Mouse (Mus musculus) heart, embryonic 12.5 days (tissue): ENCODE measurements at regions not wholly inside any gene's neighbourhood (a gene's known extent, or its start where the extent isn't known, plus 50 kb on each side); places are given as distances from the start of the nearest gene placed in this dataset.

Source experiments
- ATAC-seq: fragments of 200-750 bp; cut with Nextera tagmentation; 2 replicates; pipeline ENCODE4 v1.8.0; 2017; ENCODE audit warnings: moderate TSS enrichment, moderate library complexity; ENCODE audit not compliant: insufficient number of reproducible peaks, low FRiP score
- H3K27ac ChIP-seq: fragments of 300-500 bp; sonication (generic); 2 replicates; pipeline ENCODE4 v1.5.1; 2016; ENCODE audit warnings: mild to moderate bottlenecking, moderate library complexity; ENCODE audit not compliant: poor library complexity, severe bottlenecking
- H3K27me3 ChIP-seq: fragments of 300-500 bp; sonication (generic); replicated peaks from 2 replicates; pipeline ENCODE4 v1.6.1; 2016; ENCODE audit warnings: mild to moderate bottlenecking, moderate library complexity
- H3K36me3 ChIP-seq: fragments of 300-500 bp; sonication (generic); 2 replicates; pipeline ENCODE4 v1.6.1; 2016; ENCODE audit warnings: mild to moderate bottlenecking, moderate library complexity
- H3K4me1 ChIP-seq: fragments of 300-500 bp; sonication (generic); replicated peaks from 2 replicates; pipeline ENCODE4 v1.6.1; 2016; ENCODE audit warnings: mild to moderate bottlenecking
- H3K4me2 ChIP-seq: fragments of 300-500 bp; sonication (generic); 2 replicates; pipeline ENCODE4 v1.6.1; 2016; ENCODE audit warnings: mild to moderate bottlenecking, moderate library complexity
- H3K4me3 ChIP-seq: fragments of 300-500 bp; sonication (generic); 2 replicates; pipeline ENCODE4 v1.5.1; 2016; ENCODE audit warnings: mild to moderate bottlenecking
- H3K9ac ChIP-seq: fragments of 300-500 bp; sonication (generic); 2 replicates; pipeline ENCODE4 v1.6.1; 2016; ENCODE audit warnings: mild to moderate bottlenecking, moderate library complexity
- H3K9me3 ChIP-seq: fragments of 300-500 bp; sonication (generic); replicated peaks from 2 replicates; pipeline ENCODE4 v1.6.1; 2016; ENCODE audit warnings: mild to moderate bottlenecking, moderate library complexity
- WGBS: fragments of 180-500 bp; shearing (Covaris S2); methylation state at CpG from one replicate; pipeline ENCODE4 v1.1.7; 2016; 5-methylcytosine and 5-hydroxymethylcytosine counted together

DNA sequence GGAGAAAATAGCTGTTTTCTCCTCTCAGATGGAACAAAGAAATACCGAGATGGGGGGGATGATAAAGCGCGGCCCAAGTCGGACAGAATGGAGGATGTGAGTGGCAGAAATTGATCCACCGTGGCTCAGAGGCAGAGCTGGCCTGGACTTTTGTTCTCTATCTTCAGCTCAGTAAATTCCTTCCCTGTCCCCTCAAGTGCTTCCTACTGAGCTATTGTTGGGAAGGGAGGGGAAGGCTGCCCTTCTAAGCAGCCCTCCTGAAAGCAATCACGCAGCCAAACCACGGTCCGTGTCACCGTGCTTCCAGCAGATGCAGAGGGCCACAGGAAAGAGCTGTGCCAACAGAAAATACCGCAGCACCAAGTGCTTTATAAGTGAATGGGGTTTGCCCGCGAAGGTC is 212.2 kb upstream of the Trpc7 start:
- Histone ChIP-seq H3K9me3 (no peaks in the 10 kb centered on the region; the same call in 1 of the 2 replicates), H3K27me3 (no peaks in the 10 kb centered on the region), H3K4me2 (peak overlapping the region; percentile 39), H3K9ac (0 out of 2 replicates have a peak overlapping the region, but pooled peaks have one; percentile 12), H3K4me3 (no peak overlapping the region), H3K4me1 (peaks cover 9% of the 10 kb centered on the region), H3K27ac (no peak overlapping the region), H3K36me3 (no peaks in the 10 kb centered on the region)
- WGBS, result 9% methylated on average over 12 of the region's 12 CpGs
- no peak for ATAC-seq

DNA sequence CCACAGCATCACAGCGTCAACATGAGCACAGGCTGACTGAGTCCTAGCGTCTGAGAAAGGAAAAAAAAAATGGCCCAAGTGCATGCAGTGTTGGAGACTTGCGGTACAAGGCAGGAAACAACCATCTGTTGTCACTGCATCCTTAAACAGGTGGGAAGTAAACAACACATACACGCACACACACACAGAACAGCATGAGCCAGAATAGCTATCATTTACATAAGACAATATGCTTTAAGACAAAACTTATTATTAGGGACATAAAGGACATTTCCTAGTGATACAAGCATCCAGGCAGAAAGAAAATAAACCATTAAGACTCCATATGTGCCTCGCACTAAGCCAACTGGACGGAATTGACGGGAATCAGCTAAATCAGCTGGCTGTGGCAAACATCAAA is 203.8 kb upstream of the Trpc7 start:
- Histone ChIP-seq H3K4me2 (no peak overlapping the region), H3K9me3 (no peaks in the 10 kb centered on the region), H3K27ac (no peak overlapping the region), H3K9ac (no peak overlapping the region), H3K4me1 (0 out of 2 replicates have a peak, but pooled peaks cover 4% of the 10 kb centered on the region), H3K36me3 (no peaks in the 10 kb centered on the region), H3K27me3 (no peaks in the 10 kb centered on the region), H3K4me3 (no peak overlapping the region)
- ATAC-seq, result no peak
- 84% methylated on average over 7 of the region's 7 CpGs for WGBS

DNA sequence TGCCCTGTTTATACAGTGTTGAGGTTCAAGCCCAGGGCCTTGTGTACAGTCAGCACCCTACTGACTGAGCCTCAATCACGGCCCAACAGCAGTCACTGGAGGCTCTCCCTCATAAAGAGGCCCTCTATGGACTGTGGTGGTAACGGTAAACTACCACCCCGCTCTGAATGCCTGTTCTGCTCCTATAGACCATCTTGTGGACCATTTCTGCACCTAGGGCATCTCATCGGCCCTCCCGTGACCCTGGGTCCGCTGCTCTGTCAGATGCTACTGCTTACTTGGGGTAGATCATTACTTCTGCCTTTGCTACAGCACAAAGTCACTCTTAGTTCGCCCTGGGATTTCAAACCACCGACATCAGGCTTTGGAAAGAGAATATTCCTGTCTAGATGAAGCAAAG is 196.1 kb upstream of the Trpc7 start:
- Histone ChIP-seq H3K27me3 (no peaks in the 10 kb centered on the region), H3K4me2 (no peak overlapping the region), H3K4me1 (no peaks in the 10 kb centered on the region), H3K4me3 (no peak overlapping the region), H3K9ac (no peak overlapping the region), H3K36me3 (no peaks in the 10 kb centered on the region), H3K9me3 (no peaks in the 10 kb centered on the region), H3K27ac (no peak overlapping the region)
- no peak for ATAC-seq
- WGBS, result 85% methylated on average over 8 of the region's 8 CpGs

DNA sequence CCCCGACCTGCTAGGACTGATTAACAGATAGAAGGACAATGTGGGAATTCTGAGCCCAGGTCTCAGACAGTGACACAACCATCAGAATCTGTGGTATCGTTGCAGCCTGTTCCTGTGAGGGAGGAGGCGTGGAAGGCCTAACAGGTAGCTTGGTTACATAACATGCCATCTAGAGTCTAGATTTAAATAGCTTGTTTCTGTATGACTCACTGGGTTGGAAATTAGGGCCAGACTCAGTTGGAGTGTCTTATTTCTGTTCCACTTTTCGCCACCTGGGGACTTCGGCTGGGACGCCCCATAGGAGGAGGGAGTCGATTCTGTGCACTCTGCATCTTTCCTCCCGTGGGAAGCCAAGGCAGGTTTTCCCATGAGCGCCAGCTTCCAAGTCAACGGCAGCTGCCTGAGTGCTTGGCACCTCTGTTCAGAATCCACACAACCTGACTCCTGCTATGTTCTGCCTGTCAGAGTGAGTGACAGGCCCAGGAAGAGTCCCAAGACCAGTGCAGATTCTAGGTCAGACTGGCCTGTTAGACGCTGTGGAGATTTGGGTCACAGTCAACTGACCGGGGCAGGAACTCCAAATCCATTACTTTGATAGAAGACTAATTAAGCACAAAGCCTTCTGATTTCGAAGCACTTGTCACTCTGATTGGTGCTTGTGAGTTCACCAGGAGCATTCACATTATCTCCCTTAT is 193.7 kb upstream of the Trpc7 start:
- no peaks in the 10 kb centered on the region for H3K36me3 ChIP-seq
- H3K4me3 ChIP-seq, result no peak overlapping the region
- no peaks in the 10 kb centered on the region for H3K27me3 ChIP-seq
- no peaks in the 10 kb centered on the region for H3K9me3 ChIP-seq
- no peak overlapping the region for H3K4me2 ChIP-seq
- H3K4me1 ChIP-seq, result no peaks in the 10 kb centered on the region
- WGBS, result 67% methylated on average over 13 of the region's 13 CpGs
- ATAC-seq, result no peak
- no peak overlapping the region for H3K27ac ChIP-seq
- H3K9ac ChIP-seq, result no peak overlapping the region

DNA sequence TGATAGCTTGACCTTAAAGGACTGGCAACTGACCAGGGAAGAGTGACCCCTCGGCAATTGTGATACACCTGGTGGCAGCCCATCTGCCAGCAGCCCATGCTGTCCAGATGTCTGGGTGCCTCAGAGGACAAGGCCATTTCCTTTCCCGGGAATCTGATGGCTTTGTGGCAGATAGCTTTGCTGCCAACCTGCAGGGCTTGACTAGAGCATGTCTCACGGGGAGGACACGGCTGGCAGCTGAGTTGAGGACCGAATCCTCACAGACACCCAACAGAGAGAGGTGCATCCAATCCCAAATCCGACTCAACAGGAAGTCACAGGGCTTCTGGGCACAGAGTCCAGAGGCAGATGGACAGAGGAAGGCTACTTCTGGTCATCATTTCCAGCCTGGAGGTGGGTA is 192.2 kb upstream of the Trpc7 start:
- whole genome bisulfite sequencing, result 83% methylated on average over 6 of the region's 6 CpGs
- Histone ChIP-seq H3K9ac (no peak overlapping the region), H3K27me3 (no peaks in the 10 kb centered on the region), H3K36me3 (no peaks in the 10 kb centered on the region), H3K4me3 (no peak overlapping the region), H3K27ac (no peak overlapping the region), H3K9me3 (0 out of 2 replicates have a peak, but pooled peaks cover 3% of the 10 kb centered on the region), H3K4me2 (no peak overlapping the region), H3K4me1 (no peaks in the 10 kb centered on the region)
- ATAC-seq, result no peak

DNA sequence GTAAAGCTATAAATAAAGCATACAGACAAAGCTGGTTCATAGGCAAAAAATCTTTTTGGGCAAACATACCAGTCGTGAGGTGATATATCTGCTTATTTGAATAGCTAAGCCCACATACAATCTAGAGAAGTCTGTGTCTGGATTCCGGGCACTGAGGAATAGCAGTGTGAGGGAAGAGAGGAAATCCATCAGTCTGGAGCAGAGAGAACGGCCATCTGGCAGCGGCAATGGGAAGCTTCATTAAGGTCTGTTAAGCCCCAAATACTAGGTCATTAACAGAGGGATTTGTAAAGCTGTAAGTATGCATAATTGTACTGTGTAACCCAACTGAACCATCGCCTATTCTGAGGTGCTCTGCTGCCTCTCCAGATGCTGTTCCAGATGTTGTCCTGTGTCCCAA is 191.6 kb upstream of the Trpc7 start:
- Histone ChIP-seq H3K4me1 (no peaks in the 10 kb centered on the region), H3K27me3 (no peaks in the 10 kb centered on the region), H3K9ac (no peak overlapping the region), H3K4me3 (no peak overlapping the region), H3K9me3 (0 out of 2 replicates have a peak, but pooled peaks cover 3% of the 10 kb centered on the region), H3K36me3 (no peaks in the 10 kb centered on the region), H3K27ac (no peak overlapping the region), H3K4me2 (no peak overlapping the region)
- 71% methylated on average over 5 of the region's 5 CpGs for WGBS
- no peak for ATAC-seq

DNA sequence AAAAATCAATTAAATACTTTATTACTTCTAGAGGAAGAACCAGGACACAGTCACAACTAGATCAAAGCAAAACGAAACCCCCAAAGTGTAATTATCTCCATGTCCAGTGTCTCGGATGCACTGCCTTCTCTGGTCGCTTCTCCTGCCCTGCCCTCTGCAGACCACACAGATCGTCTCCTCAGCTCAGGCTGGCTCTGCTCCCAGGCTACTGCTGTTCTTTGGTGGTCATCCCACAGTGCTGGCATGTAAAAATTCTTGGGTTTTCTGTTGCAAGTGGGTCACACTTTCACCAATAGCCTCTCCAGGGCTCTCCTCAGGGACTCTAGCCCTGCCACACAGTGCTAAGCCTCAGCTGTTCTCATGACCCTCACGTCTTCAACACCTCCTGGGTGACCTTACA is 188.0 kb upstream of the Trpc7 start:
- Histone ChIP-seq H3K4me2 (no peak overlapping the region), H3K27ac (no peak overlapping the region), H3K9me3 (0 out of 2 replicates have a peak, but pooled peaks cover 3% of the 10 kb centered on the region), H3K4me1 (no peaks in the 10 kb centered on the region), H3K4me3 (no peak overlapping the region), H3K9ac (no peak overlapping the region), H3K36me3 (no peaks in the 10 kb centered on the region), H3K27me3 (no peaks in the 10 kb centered on the region)
- no peak for ATAC-seq
- 63% methylated on average over 5 of the region's 5 CpGs for WGBS

DNA sequence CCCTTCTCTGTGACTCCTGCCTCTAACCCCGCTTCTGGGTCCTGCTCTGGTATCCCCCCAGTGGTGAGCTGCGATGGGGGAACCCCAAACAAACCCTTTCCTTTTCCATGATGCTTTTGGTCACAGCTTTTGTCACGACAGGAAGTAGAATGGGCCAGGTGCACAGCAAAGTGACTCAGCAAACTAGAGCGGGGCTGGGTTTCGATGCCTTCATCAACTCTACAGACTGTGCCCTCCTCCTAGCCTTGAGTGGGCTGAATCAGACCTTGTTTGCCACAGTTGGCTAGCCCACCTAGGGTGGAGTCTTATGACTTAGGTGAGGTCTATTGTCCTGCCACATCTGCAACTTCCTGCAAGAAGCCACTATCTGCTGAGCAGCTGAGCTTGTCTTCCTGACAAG is 174.7 kb upstream of the Trpc7 start:
- Histone ChIP-seq H3K4me3 (no peak overlapping the region), H3K4me2 (no peak overlapping the region), H3K9me3 (peaks cover 5% of the 10 kb centered on the region; the same call in 1 of the 2 replicates), H3K4me1 (no peaks in the 10 kb centered on the region), H3K27ac (no peak overlapping the region), H3K9ac (no peak overlapping the region), H3K36me3 (no peaks in the 10 kb centered on the region), H3K27me3 (no peaks in the 10 kb centered on the region)
- WGBS, result 74% methylated on average over 5 of the region's 5 CpGs
- no peak for ATAC-seq

DNA sequence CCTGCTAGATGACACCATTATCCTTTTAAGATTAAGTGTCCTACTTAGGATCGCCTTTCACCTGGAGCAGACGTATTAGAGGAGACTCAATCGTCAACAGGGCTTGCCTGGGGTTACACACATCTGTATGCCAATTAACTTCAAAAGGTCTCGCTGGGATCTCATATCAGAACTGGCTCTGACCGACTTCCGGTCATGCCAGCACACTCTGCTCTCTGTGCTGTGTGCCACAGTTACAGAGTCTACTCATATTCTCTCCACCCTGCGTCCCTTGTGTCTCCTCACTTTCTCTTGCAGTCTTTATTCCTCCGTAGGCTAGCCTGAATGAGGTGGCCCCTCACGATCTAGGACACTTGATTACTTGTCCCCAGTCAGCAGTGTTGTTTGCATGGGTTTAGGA is 165.9 kb upstream of the Trpc7 start:
- 72% methylated on average over 9 of the region's 9 CpGs for WGBS

DNA sequence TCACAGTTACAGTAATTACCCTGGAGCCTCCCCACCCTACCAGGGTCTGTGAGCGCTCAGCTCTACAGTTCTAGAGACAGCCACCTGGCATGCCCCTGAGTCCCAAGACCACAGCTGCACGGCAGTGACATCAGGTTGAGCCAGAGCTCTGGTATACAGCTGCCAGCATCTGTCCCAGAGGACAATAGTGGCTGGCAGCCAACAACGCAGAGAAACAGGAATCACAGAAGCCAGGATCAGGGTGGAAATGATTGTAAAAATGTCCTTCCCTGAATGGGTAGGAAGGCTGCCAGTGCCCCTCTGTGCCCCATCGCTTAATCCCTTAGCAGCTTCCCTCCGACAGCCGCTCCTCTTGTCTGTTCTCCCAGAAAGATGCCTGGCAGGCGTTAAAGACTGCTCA is 165.3 kb upstream of the Trpc7 start:
- 65% methylated on average over 7 of the region's 7 CpGs for WGBS
- H3K9me3 ChIP-seq, result no peaks in the 10 kb centered on the region
- no peaks in the 10 kb centered on the region for H3K36me3 ChIP-seq
- no peak overlapping the region for H3K27ac ChIP-seq
- no peak overlapping the region for H3K9ac ChIP-seq
- no peak overlapping the region for H3K4me2 ChIP-seq
- no peaks in the 10 kb centered on the region for H3K27me3 ChIP-seq
- ATAC-seq, result no peak
- peaks cover 6% of the 10 kb centered on the region; the same call in 1 of the 2 replicates for H3K4me1 ChIP-seq
- no peak overlapping the region for H3K4me3 ChIP-seq

More for the DNA sequence above, 165.9 kb upstream of the Trpc7 start:
- Histone ChIP-seq H3K4me3 (no peak overlapping the region), H3K27ac (no peak overlapping the region), H3K4me2 (no peak overlapping the region), H3K36me3 (no peaks in the 10 kb centered on the region), H3K9me3 (no peaks in the 10 kb centered on the region), H3K27me3 (no peaks in the 10 kb centered on the region), H3K9ac (no peak overlapping the region), H3K4me1 (peaks cover 6% of the 10 kb centered on the region; the same call in 1 of the 2 replicates)
- no peak for ATAC-seq

DNA sequence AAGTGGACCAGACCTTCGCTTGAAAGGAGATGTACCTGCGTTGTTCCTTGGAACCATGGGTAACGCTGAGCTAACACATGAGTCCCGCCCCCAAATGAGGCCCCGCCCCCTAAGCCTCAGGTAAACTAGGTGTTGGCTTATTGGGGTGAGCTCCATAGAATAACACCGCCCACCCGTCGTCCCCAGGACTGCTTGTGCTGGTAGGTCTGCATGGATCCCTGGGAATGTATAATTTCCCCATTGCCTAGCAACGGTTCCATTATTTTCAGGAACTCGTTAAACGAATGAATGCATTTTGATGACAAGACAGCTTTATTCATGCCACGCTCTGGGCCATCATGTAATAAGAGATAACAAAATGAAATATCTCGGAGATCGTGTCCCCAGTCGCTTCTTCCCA is 161.0 kb upstream of the Trpc7 start:
- WGBS, result 80% methylated on average over 15 of the region's 15 CpGs
- Histone ChIP-seq H3K9ac (no peak overlapping the region), H3K36me3 (no peaks in the 10 kb centered on the region), H3K4me2 (no peak overlapping the region), H3K27me3 (no peaks in the 10 kb centered on the region), H3K27ac (no peak overlapping the region), H3K4me1 (peaks cover 6% of the 10 kb centered on the region; the same call in 1 of the 2 replicates), H3K9me3 (no peaks in the 10 kb centered on the region), H3K4me3 (no peak overlapping the region)
- no peak for ATAC-seq
